Mouse (Mus musculus) liver, adult 2 months (tissue): Measurements from ENCODE around the gene Timm13.

Source experiments
- CTCF ChIP-seq: fragments of 200-500 bp; IDR thresholded peaks from 2 replicates; pipeline ENCODE4 v1.5.1; 2011; ENCODE audit warnings: low read depth, low read length, control low read depth
- POLR2A ChIP-seq: fragments of 200-500 bp; IDR thresholded peaks from 2 replicates; pipeline ENCODE4 v1.6.1; 2011; ENCODE audit warnings: low read length, control low read depth; ENCODE audit not compliant: insufficient read depth; ENCODE audit errors: extremely low read depth

DNA sequence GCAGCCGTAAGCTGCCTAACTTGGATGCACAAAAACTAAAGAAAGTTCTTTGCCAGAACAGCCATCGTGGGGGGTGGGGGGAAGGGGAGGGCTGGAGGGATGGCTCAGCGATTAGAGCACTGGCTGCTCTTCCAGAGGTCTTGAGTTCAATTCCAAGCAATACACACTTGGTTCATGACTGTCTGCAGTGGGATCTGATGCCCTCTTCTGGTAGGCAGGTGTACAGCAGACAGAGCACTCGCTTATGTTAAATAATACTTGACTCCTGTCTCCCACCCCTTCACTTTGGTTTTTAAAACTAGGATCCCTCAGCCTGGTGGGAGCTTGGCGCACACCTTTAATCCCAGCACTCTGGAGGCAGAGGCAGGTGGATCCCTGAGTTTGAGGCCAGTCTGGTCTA lies 24.7 kb downstream of the Timm13 start:
- peak; percentile 74 for TF ChIP-seq CTCF
- no peak for TF ChIP-seq POLR2A
